Mouse (Mus musculus) megakaryocyte, embryonic 14.5 days (primary cell): ENCODE measurements around the gene Rffl.

Source experiments
- FLI1 ChIP-seq: IDR thresholded peaks from 2 replicates; pipeline ENCODE4 v1.6.1; 2012; ENCODE audit warnings: low read length, inconsistent platforms, mixed read lengths
- GATA1 ChIP-seq: IDR thresholded peaks from 3 replicates; pipeline ENCODE4 v1.6.1; 2012; ENCODE audit warnings: mixed read lengths, low read length, inconsistent platforms, borderline replicate concordance

GRCm38 (mm10) chr11:82863059-82863458 is 8.0 kb downstream of the Rffl start:
- TF ChIP-seq FLI1 (no peak), GATA1 (no peak)
